Mouse (Mus musculus): ENCODE results near the gene Ift140.

Gene Ift140

DNA sequence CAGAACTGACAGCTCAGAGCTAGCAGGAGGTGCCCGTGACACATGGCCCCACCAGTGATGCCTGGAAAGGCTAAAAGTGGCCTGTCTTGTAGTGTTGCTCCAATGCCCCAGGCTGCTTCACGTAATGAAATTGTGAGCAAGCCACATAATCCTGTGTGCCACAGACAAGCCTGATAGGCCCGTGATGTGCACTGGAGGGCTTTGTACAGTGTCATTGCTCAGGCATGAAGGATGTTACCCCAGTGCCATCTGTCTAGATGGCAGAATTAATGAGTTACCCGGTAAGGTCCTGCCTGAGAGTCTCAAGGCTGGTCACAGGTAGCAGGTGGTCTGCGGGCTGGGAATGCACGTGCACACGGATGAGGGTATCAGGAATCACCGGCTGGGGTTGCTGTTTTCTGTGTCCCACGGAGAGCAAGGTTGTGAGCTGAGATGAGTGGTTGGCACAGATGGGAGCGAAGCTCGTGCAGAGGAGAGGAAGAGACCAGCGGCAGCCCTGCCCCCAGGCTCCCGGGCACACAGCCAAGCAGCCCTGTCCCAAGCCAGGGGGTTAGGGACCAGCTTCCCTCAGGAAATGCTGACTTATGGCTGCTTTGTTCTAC lies 62.0 kb downstream of the Ift140 start:
- DNase-seq = peak; percentile 17 to 23

- no peak for DNase-seq
Measured at GRCm38 (mm10) chr17:25080210-25080609, 64.3 kb downstream of the Ift140 start.

DNA sequence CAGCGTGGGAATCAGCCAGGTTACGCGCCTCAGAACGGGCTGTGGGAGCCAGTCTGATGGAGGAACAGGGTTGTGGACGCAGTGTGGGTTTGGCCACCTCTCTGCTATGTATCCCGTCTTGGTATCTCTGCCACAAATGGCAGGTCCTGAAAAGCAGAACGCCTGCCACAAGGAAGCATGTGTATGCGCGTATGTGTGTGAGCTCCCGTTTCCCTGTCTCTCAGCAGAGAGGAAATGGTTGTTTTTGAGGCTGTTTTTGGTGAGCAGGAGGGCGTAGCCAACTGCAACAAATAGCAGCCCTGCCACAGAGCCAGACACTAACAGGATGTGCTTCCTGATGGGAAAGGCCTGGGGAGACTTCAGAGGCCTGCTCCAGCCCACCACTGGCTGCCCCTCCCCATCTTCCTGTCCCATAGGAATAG lies 65.1 kb downstream of the Ift140 start:
- peak in 1 of 2 experiments; percentile 4 for DNase-seq

GRCm38 (mm10) chr17:25082081-25082847 lies 66.4 kb downstream of the Ift140 start:
- no peak for DNase-seq

DNA sequence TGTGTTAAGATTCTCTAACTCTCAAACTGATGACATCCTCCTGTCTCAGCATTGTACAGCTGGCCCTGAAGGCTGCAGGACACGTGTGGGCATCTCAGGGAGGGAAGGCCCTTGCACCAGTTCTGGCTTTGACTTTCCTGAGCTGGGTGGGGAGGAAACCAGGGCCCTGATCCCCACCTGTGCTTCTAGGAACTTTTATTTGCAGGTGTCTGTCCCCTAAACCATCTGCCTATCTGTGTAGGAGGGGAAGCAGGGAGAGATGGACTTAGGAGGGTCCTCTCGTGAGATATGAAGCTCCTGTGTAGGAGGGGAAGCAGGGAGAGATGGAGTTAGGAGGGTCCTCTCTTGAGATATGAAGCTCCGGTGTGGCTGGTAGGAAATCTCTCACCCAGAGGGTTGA lies 67.0 kb downstream of the Ift140 start:
- DNase-seq = no peak

DNA sequence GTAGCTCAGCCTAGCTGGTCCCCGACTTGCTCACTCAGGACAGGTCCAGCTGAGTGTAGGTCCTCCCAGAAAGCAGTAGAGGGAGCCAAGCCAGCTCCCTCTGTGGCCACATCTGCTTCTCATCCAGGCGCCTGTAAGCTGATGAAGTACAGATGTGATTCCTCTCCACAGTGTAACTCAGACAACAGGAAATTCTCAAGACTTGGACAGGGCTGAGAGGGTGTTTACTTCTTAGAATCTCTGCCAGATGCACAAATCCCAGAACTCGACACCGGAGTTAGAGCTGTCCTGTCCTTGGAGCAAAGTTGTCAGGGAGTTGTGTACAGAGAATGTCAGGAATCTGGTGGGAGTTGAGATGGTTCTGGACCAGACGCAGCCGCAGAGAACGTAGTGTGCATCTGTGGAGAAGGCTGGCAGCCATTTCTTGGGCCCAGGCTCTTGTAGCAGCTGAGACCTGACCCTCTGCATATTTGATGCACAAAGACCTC lies 67.6 kb downstream of the Ift140 start, which contains the start of gene Tmem204:
Tmem204 (minus strand) TSS at position 148 of the 488 bp plus-strand sequence.
- DNase-seq = no peak

- DNase-seq = no peak
Measured at GRCm38 (mm10) chr17:25084835-25085385, 69.0 kb downstream of the Ift140 start.

- no peak for DNase-seq
Measured at GRCm38 (mm10) chr17:25086724-25087123, 70.8 kb downstream of the Ift140 start.

GRCm38 (mm10) chr17:25089158-25089557 lies 73.3 kb downstream of the Ift140 start:
- DNase-seq = no peak

- no peak for DNase-seq
Measured at GRCm38 (mm10) chr17:25090450-25090849, 74.6 kb downstream of the Ift140 start.

- DNase-seq = no peak
Measured at GRCm38 (mm10) chr17:25096221-25096620, 80.3 kb downstream of the Ift140 start.

GRCm38 (mm10) chr17:25100052-25100451 lies 84.2 kb downstream of the Ift140 start:
- DNase-seq = no peak

- no peak for DNase-seq
Measured at GRCm38 (mm10) chr17:25101338-25101737, 85.5 kb downstream of the Ift140 start.

DNA sequence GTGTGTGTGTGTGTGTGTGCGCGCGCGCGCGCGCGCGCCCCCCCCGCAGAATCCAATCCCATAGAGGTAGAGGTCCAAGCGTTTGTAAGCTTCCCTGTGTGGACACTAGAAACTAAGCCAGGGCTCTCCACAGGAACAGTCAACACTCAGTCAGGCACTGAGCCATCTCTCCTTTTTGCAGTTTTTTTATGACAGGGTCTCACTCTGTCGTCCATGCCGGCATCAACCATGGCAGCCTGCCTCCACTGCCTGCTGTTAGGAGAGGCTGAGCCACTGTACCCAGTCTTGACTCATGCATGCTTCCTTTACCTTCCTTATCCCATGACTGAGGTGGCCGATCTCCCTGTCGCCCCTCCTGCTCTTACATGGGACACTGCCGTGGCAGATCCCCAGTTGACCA lies 91.9 kb downstream of the Ift140 start:
- DNase-seq = no peak

DNA sequence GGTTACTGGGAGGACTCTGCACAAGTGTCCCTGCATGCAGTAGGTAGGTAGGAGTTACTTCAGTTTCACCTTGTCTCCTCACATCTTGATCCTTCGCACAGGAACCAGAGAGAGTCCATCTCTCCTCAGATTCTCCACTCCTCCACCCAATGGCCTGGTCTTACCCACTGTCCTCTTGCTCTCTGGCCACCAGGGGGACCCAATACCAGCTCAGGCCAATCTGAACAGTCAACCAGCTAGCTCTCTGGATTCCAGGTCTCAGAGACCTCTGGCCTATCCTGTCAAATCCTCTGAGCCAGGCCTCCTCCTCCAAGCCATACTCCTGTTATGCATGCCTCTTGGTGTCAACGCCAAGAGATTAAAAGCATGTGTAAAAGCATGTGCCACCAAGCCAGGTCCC lies 93.7 kb downstream of the Ift140 start:
- peak in 1 of 2 experiments; percentile 23 for DNase-seq

DNA sequence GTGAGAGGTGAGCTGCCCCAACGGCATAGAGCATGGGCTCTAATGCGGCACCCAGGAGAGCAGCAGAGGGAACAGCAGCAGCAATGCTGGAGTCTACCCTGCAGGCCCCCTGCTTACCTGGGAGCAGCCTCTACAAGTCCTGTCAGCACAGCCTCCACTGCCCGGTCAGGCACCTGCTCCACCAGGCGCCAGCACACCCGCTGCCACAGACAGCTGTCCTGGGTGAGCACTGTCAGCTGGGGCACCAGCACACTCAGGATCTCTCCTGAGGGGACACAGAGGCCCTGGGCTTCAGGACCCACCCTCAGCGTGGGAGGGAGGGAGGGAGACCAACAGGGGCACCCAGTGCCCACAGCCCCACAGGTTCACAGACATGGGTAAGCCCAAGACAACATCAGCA lies 94.7 kb downstream of the Ift140 start:
- no peak for DNase-seq

DNA sequence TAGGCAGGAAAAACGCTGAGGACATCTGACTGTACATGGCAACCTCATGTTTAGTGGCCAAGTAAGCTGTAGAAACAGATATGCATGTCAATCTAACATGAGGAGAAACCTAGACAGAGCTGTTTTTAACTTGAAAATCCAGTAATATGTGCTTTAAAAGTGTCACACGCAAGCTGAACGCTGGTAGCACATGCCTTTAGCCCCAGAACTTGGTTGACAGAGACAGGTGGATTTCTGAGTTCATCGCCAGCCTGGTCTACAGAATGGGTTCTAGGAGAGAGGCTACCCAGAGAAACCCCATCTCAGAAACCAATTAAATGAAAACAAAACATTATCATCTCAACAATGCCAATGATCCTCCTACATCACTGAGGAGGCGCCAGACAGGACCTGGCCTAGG lies 95.3 kb downstream of the Ift140 start:
- no peak for DNase-seq

DNA sequence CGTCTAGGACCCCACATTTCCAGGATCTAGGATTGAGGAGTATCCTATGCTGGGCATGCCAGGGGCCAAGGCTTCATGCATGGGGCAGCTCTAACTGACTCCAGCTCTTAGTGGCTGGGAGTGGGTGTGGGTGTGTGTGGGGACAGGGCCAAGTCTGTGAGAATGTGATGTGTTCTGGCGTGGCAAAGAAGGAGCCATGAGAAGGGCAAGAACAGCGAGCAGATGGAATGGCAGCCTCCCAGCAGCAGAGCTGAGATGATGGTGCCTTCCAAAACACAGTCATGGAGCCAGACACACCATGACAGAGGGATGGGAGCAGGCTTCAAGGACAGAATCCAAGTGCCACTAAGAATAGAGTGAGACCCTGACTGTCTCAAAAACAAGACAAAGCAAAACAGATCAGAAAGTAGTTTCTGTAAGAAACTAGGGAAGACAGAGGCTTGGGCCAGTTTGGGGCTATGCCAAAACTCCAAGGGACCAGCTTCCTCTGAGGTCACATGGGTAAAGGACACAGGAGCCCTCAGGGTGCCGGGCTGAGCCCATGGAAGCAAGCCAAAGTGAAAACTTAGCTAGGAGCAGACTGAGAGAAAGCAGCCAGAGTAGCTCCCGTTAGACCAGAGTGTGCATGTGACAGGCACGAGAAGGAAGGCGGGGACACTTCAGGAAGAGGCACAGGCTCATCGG lies 96.0 kb downstream of the Ift140 start:
- no peak for DNase-seq

DNA sequence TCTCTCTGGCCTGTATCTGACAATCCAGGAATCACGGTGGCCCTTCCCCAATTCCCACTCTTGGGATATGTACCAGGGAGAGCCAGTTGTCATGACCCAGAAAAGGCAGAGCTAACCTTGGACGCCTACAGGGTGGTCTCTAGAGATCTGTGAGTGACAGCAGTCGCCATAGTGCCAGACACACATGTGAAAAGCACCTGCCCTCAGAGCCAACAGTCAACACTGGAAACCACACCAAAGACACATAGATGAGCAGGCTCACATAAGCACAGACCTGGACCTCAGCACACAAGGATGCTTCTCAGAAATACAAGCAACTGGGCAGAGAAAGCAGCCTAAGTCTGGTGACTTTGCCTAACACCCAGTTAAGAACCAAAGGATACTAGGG lies 96.5 kb downstream of the Ift140 start:
- DNase-seq = no peak

- no peak for DNase-seq
Measured at GRCm38 (mm10) chr17:25114908-25115645, 99.2 kb downstream of the Ift140 start.

DNA sequence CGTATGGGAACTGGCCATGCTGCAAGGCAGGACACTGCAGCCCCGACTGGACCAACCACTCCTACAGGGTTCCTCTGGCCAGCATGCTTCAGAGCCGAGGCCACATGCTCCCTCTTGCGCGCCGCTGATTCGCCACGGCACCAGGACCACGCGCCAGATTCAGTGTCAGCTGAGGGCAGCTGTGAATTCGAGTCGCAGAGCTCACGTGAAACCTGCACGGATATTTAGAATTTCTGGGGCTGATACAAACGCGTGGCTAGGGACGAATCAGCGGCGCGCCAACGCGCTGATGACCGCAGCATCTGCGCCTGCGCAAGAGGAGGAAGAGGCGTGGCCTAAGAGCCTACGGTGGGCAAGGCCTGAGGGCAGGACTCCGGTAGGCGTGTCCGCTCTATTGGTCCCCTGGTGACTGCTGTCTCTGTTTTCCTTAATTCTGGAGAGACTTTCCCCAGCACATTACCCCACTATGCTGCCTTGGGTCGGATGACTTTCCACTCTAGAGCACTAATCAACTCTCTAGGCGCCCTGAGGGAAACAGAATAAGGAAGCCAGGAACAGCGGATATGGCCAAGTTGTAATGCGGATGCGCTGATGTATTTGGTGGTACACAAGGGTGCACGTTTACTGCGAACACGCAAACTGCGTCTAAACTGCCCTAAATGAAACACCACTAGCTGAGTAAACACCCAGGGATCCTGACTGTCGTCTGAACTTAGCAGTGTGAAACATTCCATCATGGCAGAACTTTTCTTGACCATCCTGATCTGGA lies 100.0 kb downstream of the Ift140 start, which contains the start of gene Telo2:
Telo2 (minus strand) TSS at position 304 of the 769 bp plus-strand sequence.
- DNase-seq = peak; percentile 88 to 94

DNA sequence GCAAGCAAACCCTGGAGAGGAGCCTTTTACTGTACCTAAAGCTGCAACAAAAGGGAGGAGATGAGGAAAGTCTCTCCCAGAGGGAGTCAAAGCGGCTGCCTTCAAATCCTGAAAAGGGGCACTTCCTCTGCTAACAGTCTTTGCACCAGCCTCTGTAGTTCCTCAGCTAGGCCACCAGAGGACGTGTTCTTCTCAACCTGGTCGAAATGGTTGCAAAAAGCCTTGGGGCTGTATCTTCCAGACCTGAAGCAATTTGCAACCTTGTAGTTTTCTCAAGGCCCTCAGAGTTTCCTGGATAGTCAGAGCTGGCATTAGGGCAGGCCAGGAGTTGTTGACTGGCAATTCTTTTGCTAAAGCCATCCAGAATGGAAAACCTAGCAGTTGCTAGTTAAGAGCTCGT lies 101.4 kb downstream of the Ift140 start:
- DNase-seq = peak in 1 of 2 experiments; percentile 14
